Mouse (Mus musculus) neural tube, embryonic 11.5 days (tissue): Measurements from ENCODE around the gene Tmem63a. TPM values are rescaled to one million over a fixed set of nuclear protein-coding genes. Genes with fewer than 3 reads are reported as not detected.

Experiments used
- ATAC-seq: fragments of 200-750 bp; cut with Nextera tagmentation; 2 replicates; pipeline ENCODE4 v1.8.0; 2017; ENCODE audit warnings: moderate number of reproducible peaks, mild to moderate bottlenecking, moderate TSS enrichment, moderate library complexity; ENCODE audit not compliant: insufficient read depth, low FRiP score, low TSS enrichment
- DNase-seq: peaks from one replicate; pipeline ENCODE4 v3.0.0-alpha.2; 2015; ENCODE audit warnings: low spot score
- H3K27ac ChIP-seq: fragments of 300-500 bp; sonication (generic); 2 replicates; pipeline ENCODE4 v1.5.1; 2014; ENCODE audit warnings: low read depth, mild to moderate bottlenecking, low read length
- H3K27me3 ChIP-seq: fragments of 300-500 bp; sonication (generic); 2 replicates; pipeline ENCODE4 v1.6.1; 2014; ENCODE audit warnings: mild to moderate bottlenecking, low read length, mixed read lengths; ENCODE audit not compliant: control insufficient read depth, insufficient read depth
- H3K36me3 ChIP-seq: fragments of 300-500 bp; sonication (generic); 2 replicates; pipeline ENCODE4 v1.6.1; 2014; ENCODE audit warnings: mild to moderate bottlenecking, low read length, moderate library complexity, mixed read lengths; ENCODE audit not compliant: control insufficient read depth, insufficient read depth
- H3K4me1 ChIP-seq: fragments of 300-500 bp; sonication (generic); 2 replicates; pipeline ENCODE4 v1.6.1; 2014; ENCODE audit warnings: low read length, mixed read lengths; ENCODE audit not compliant: control insufficient read depth, insufficient read depth
- H3K4me2 ChIP-seq: fragments of 300-500 bp; sonication (generic); 2 replicates; pipeline ENCODE4 v1.6.1; 2014; ENCODE audit warnings: low read depth, mild to moderate bottlenecking, moderate library complexity
- H3K4me3 ChIP-seq: fragments of 300-500 bp; sonication (generic); 2 replicates; pipeline ENCODE4 v1.5.1; 2014; ENCODE audit warnings: low read depth, low read length
- H3K9ac ChIP-seq: fragments of 300-500 bp; sonication (generic); 2 replicates; pipeline ENCODE4 v1.6.1; 2014; ENCODE audit warnings: mild to moderate bottlenecking, low read length
- H3K9me3 ChIP-seq: fragments of 300-500 bp; sonication (generic); 2 replicates; pipeline ENCODE4 v1.6.1; 2016; ENCODE audit warnings: low read length; ENCODE audit not compliant: control insufficient read depth
- WGBS: fragments of 180-500 bp; shearing (Covaris S2); extraction: QIAGEN DNeasy Blood & Tissue Kit; methylation state at CpG from one replicate; pipeline ENCODE4 v1.1.7; 2014; 5-methylcytosine and 5-hydroxymethylcytosine counted together
- polyA plus RNA-seq: library from polyadenylated mRNA; unstranded; fragments of >200 nt; fragmentation: Nextera tagmentation; extraction: Ambion mirVana; gene quantifications from 2 replicates; pipeline ENCODE4 v1.2.1, GENCODE M21; 2014

The Tmem63a gene
- polyA plus RNA-seq, 1 experiment from 2014 or later: 3.1 TPM

DNA sequence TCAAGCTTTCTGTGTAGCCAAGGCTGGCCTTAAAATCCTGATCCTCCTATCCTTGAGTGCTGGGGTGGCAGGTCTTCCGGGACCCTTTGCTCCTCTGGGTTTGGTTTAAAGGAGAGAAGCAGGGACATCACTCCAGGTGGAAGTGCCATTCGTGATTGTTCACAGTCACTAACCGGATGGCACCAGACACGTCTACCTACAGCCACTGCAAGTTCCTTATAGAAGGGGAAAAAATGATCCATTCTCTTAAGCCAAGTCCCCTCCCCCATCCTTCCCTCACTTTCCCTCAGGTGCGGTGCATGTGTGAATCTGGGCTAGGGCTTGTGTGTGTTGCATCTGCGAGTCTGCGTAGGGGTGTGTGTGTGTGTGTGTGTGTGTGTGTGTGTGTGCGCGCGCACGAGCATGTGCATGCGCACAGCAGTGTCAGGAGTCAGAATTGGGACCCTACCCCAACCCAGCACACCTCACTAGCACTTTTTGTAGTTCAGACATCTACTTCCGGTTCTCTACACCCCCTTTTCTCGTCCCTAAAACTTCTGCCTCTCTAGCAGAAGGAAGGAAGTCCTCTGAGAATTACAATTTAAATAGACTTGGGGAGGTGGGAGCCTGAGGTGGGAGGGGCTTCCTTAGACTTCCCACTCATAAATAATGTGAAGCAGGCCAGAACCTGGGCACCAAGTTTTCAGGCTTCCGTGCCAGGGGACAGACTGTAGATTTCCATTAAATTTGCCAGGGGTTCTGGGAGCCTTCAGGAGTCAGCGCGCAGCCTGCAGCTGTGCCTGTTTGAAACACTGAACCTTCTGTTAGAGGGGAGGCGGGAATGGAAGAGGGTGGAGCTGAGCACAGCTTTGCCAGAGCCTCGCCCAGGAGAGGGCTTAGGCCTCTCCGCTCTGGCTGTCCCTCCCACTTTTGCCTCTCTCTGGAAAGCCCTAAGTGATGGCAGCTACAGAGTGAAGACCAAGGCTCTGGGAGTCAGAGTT is 3.1 kb downstream of the Tmem63a start:
- DNase-seq (peak; percentile 61), ATAC-seq (peak; percentile 58)
- Histone ChIP-seq H3K27me3 (peaks cover 35% of the 10 kb centered on the region), H3K4me3 (no peak overlapping the region), H3K4me1 (peaks cover 4% of the 10 kb centered on the region; the same call in 1 of the 2 replicates), H3K4me2 (no peak overlapping the region; the same call in none of the 2 replicates), H3K27ac (no peak overlapping the region), H3K9me3 (no peaks in the 10 kb centered on the region), H3K36me3 (no peaks in the 10 kb centered on the region), H3K9ac (no peak overlapping the region)
- WGBS: 22% methylated on average over 20 of the region's 20 CpGs

- Histone ChIP-seq H3K27me3 (peaks cover 28% of the 10 kb centered on the region), H3K4me3 (no peak overlapping the region), H3K9me3 (no peaks in the 10 kb centered on the region), H3K36me3 (no peaks in the 10 kb centered on the region), H3K4me1 (peaks cover 3% of the 10 kb centered on the region; the same call in 1 of the 2 replicates), H3K4me2 (no peak overlapping the region), H3K27ac (no peak overlapping the region), H3K9ac (no peak overlapping the region)
- ATAC-seq (no peak), DNase-seq (no peak)
- 90% methylated on average over 6 of the region's 6 CpGs for WGBS
Measured at GRCm38 (mm10) chr1:180946448-180946847, 4.3 kb downstream of the Tmem63a start.

DNA sequence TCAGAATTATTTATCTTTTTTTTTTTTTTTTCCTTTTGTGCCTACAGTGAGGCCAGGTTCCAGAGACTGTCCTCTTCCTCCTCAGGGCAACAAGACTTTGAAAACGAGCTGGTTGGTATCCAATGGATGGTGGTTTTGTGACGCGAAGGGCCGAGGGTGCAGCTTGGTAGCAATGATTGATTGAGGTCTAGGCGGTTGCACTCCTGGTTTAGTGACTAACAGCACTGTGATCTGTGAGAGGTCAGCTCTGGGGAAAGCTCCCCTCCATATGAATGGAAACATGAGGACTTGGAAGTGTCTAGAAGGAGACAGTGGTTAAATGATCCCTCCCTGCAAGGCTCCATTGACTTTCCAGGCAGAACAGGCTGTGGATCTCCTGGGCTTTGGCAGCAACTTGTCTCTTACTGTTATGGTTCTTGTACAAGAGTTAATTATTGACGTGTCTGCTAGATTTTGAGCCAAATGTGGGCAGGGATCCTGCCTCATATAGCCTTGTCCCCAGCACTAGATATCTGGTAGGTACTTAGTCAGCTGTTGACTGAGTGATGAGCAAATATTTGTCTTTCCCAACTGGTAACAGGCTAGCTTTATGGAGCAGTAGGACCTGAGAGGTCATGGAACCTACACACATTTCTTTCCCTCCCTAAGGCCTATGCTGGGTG is 10.1 kb downstream of the Tmem63a start:
- Histone ChIP-seq H3K9ac (no peak overlapping the region), H3K27me3 (no peaks in the 10 kb centered on the region), H3K4me1 (no peaks in the 10 kb centered on the region), H3K4me2 (no peak overlapping the region), H3K4me3 (no peak overlapping the region), H3K9me3 (no peaks in the 10 kb centered on the region), H3K27ac (no peak overlapping the region), H3K36me3 (no peaks in the 10 kb centered on the region)
- DNase-seq (no peak), ATAC-seq (no peak)
- 74% methylated on average over 6 of the region's 6 CpGs for WGBS

DNA sequence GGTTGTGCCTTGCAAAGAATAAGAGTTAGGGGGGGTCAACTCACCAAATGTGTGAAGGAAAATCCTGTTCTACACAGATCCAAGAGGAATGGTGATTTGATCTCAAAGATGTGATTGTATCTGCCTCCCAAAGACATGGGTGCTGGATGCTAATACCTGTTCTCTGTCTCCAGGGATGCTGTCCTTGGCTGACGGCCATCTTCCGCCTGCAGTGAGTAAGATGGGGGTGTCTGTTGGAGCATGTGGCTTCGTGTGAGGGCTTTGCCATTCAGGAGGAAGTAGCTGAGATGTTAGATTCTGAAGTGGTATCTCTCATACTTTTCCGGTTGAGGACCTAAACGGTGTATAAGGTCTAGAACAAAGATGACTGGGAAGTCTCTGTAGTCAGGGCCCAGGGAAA is 10.7 kb downstream of the Tmem63a start:
- H3K9me3 ChIP-seq: no peaks in the 10 kb centered on the region
- DNase-seq: no peak
- H3K4me2 ChIP-seq: no peak overlapping the region
- WGBS: 93% methylated on average over 5 of the region's 5 CpGs
- no peak overlapping the region for H3K4me3 ChIP-seq
- H3K27ac ChIP-seq: no peak overlapping the region
- no peak overlapping the region for H3K9ac ChIP-seq
- no peaks in the 10 kb centered on the region for H3K36me3 ChIP-seq
- H3K27me3 ChIP-seq: no peaks in the 10 kb centered on the region
- ATAC-seq: no peak
- no peaks in the 10 kb centered on the region for H3K4me1 ChIP-seq

GRCm38 (mm10) chr1:180956401-180956800 is 14.3 kb downstream of the Tmem63a start:
- H3K4me1 ChIP-seq: no peaks in the 10 kb centered on the region
- H3K4me3 ChIP-seq: no peak overlapping the region
- H3K4me2 ChIP-seq: no peak overlapping the region
- WGBS: 91% methylated on average over 8 of the region's 8 CpGs
- H3K27ac ChIP-seq: no peak overlapping the region
- H3K36me3 ChIP-seq: no peaks in the 10 kb centered on the region
- ATAC-seq (no peak), DNase-seq (no peak)
- no peak overlapping the region for H3K9ac ChIP-seq
- no peaks in the 10 kb centered on the region for H3K27me3 ChIP-seq
- no peaks in the 10 kb centered on the region for H3K9me3 ChIP-seq

- ATAC-seq (no peak), DNase-seq (no peak)
- no peaks in the 10 kb centered on the region for H3K27me3 ChIP-seq
- H3K36me3 ChIP-seq: no peaks in the 10 kb centered on the region
- H3K4me2 ChIP-seq: no peak overlapping the region
- H3K27ac ChIP-seq: no peak overlapping the region
- no peak overlapping the region for H3K9ac ChIP-seq
- no peak overlapping the region for H3K4me3 ChIP-seq
- no peaks in the 10 kb centered on the region for H3K4me1 ChIP-seq
- no peaks in the 10 kb centered on the region for H3K9me3 ChIP-seq
- WGBS: 87% methylated on average over 8 of the region's 8 CpGs
Measured at GRCm38 (mm10) chr1:180956973-180957381, 14.8 kb downstream of the Tmem63a start.

DNA sequence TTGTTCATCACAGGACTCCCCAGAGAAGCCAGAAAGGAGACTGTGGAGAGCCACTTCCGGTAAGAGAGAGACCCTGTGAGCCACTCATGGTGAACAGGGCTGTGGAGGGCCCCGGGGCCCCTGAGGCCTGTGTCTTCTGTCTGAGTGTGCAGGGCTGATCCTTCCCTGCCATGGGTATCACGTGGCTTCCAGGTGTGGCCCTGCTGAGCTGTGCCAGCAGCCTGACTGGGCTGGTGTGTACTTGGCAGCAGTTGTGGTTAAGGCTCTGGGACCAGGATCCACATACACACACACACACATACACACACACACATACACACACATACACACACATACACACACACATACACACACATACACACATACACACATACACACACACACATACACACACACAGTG is 15.8 kb downstream of the Tmem63a start:
- no peak overlapping the region for H3K4me3 ChIP-seq
- H3K9me3 ChIP-seq: no peaks in the 10 kb centered on the region
- 97% methylated on average over 2 of the region's 3 CpGs for WGBS
- H3K4me2 ChIP-seq: no peak overlapping the region
- no peak overlapping the region for H3K27ac ChIP-seq
- no peak overlapping the region for H3K9ac ChIP-seq
- no peaks in the 10 kb centered on the region for H3K27me3 ChIP-seq
- no peaks in the 10 kb centered on the region for H3K4me1 ChIP-seq
- no peak for ATAC-seq
- no peaks in the 10 kb centered on the region for H3K36me3 ChIP-seq
- DNase-seq: no peak

DNA sequence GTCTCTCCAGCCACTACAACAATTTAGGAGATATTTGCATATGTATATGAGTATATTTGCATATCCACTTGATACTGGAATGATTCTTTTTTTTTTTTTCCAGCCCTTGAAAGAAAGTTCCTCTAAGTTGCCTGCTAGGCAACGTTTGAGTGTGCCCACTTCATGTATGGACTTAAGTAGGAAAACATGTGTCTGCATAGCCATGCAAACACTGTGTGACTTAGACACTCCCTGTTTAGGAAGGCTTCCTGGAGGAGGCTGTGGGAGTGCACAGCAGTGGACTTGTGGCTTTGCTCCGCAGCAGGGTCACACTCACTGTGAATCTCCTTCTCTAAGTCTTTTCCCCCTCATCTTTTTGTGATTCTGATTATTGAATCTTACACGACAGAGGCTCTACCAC is 16.7 kb downstream of the Tmem63a start:
- H3K27me3 ChIP-seq: no peaks in the 10 kb centered on the region
- no peaks in the 10 kb centered on the region for H3K4me1 ChIP-seq
- H3K36me3 ChIP-seq: no peaks in the 10 kb centered on the region
- H3K9ac ChIP-seq: no peak overlapping the region
- 64% methylated on average over 3 of the region's 3 CpGs for WGBS
- no peak overlapping the region for H3K4me3 ChIP-seq
- ATAC-seq (no peak), DNase-seq (no peak)
- H3K9me3 ChIP-seq: no peaks in the 10 kb centered on the region
- H3K4me2 ChIP-seq: no peak overlapping the region
- no peak overlapping the region for H3K27ac ChIP-seq
